Mouse (Mus musculus): Measurements from ENCODE around the gene Kalrn. TPM values are rescaled to one million over a fixed set of nuclear protein-coding genes. Genes with fewer than 3 reads are reported as not detected.

Kalrn gene
- polyA plus RNA-seq, 1 experiment from 2014 or later: 22.1 TPM

- ATAC-seq (ENCODE audit: insufficient number of reproducible peaks, insufficient read depth, low FRiP score, low read depth): no peak
- Histone ChIP-seq H3K27ac (ENCODE audit: low read length) (no peak overlapping the region), H3K4me3 (ENCODE audit: low read depth, low read length) (no peak overlapping the region), H3K9ac (replicated peaks; ENCODE audit: low read depth, low read length) (no peak overlapping the region), H3K4me1 (ENCODE audit: control insufficient read depth, insufficient read depth, low read length) (peaks cover 7% of the 10 kb centered on the region), H3K27me3 (ENCODE audit: control insufficient read depth, insufficient read depth, low read length) (no peaks in the 10 kb centered on the region), H3K4me2 (replicated peaks; ENCODE audit: low read depth, low read length) (no peak overlapping the region), H3K9me3 (ENCODE audit: control insufficient read depth, low read depth, low read length) (no peaks in the 10 kb centered on the region), H3K36me3 (ENCODE audit: control insufficient read depth, insufficient read depth, low read length) (no peaks in the 10 kb centered on the region)
- WGBS: 81% methylated on average over 4 of the region's 4 CpGs
These were observed 61.0 kb downstream of the Kalrn start for GRCm38 (mm10) chr16:34512326-34512725.

- Histone ChIP-seq H3K36me3 (ENCODE audit: control insufficient read depth, insufficient read depth, low read length) (no peaks in the 10 kb centered on the region), H3K27me3 (ENCODE audit: control insufficient read depth, insufficient read depth, low read length) (no peaks in the 10 kb centered on the region), H3K9ac (replicated peaks; ENCODE audit: low read depth, low read length) (no peak overlapping the region), H3K4me1 (ENCODE audit: control insufficient read depth, insufficient read depth, low read length) (no peaks in the 10 kb centered on the region), H3K9me3 (ENCODE audit: control insufficient read depth, low read depth, low read length) (no peaks in the 10 kb centered on the region), H3K4me3 (ENCODE audit: low read depth, low read length) (no peak overlapping the region), H3K4me2 (replicated peaks; ENCODE audit: low read depth, low read length) (no peak overlapping the region), H3K27ac (ENCODE audit: low read length) (no peak overlapping the region)
- WGBS: 78% methylated on average over 1 of the region's 1 CpGs
- no peak for ATAC-seq (ENCODE audit: insufficient number of reproducible peaks, insufficient read depth, low FRiP score, low read depth)
These were observed 65.2 kb downstream of the Kalrn start for GRCm38 (mm10) chr16:34508125-34508524.

- Histone ChIP-seq H3K27me3 (ENCODE audit: control insufficient read depth, insufficient read depth, low read length) (no peaks in the 10 kb centered on the region), H3K9ac (replicated peaks; ENCODE audit: low read depth, low read length) (no peak overlapping the region), H3K27ac (ENCODE audit: low read length) (no peak overlapping the region), H3K9me3 (ENCODE audit: control insufficient read depth, low read depth, low read length) (no peaks in the 10 kb centered on the region), H3K4me3 (ENCODE audit: low read depth, low read length) (no peak overlapping the region), H3K36me3 (ENCODE audit: control insufficient read depth, insufficient read depth, low read length) (no peaks in the 10 kb centered on the region), H3K4me2 (replicated peaks; ENCODE audit: low read depth, low read length) (no peak overlapping the region), H3K4me1 (ENCODE audit: control insufficient read depth, insufficient read depth, low read length) (no peaks in the 10 kb centered on the region)
- WGBS: 84% methylated on average over 2 of the region's 2 CpGs
- no peak for ATAC-seq (ENCODE audit: insufficient number of reproducible peaks, insufficient read depth, low FRiP score, low read depth)
These were observed 67.3 kb downstream of the Kalrn start for GRCm38 (mm10) chr16:34506048-34506447.

GRCm38 (mm10) chr16:34504250-34504649, 69.1 kb downstream of the Kalrn start:
- Histone ChIP-seq H3K4me3 (ENCODE audit: low read depth, low read length) (no peak overlapping the region), H3K4me2 (replicated peaks; ENCODE audit: low read depth, low read length) (no peak overlapping the region), H3K9me3 (ENCODE audit: control insufficient read depth, low read depth, low read length) (no peaks in the 10 kb centered on the region), H3K36me3 (ENCODE audit: control insufficient read depth, insufficient read depth, low read length) (no peaks in the 10 kb centered on the region), H3K9ac (replicated peaks; ENCODE audit: low read depth, low read length) (no peak overlapping the region), H3K4me1 (ENCODE audit: control insufficient read depth, insufficient read depth, low read length) (no peaks in the 10 kb centered on the region), H3K27ac (ENCODE audit: low read length) (no peak overlapping the region), H3K27me3 (ENCODE audit: control insufficient read depth, insufficient read depth, low read length) (no peaks in the 10 kb centered on the region)
- WGBS: 88% methylated on average over 10 of the region's 10 CpGs
- no peak for ATAC-seq (ENCODE audit: insufficient number of reproducible peaks, insufficient read depth, low FRiP score, low read depth)

- Histone ChIP-seq H3K27me3 (ENCODE audit: control insufficient read depth, insufficient read depth, low read length) (no peaks in the 10 kb centered on the region), H3K9ac (replicated peaks; ENCODE audit: low read depth, low read length) (no peak overlapping the region), H3K4me2 (replicated peaks; ENCODE audit: low read depth, low read length) (no peak overlapping the region), H3K27ac (ENCODE audit: low read length) (no peak overlapping the region), H3K4me3 (ENCODE audit: low read depth, low read length) (no peak overlapping the region), H3K36me3 (ENCODE audit: control insufficient read depth, insufficient read depth, low read length) (no peaks in the 10 kb centered on the region), H3K4me1 (ENCODE audit: control insufficient read depth, insufficient read depth, low read length) (no peaks in the 10 kb centered on the region), H3K9me3 (ENCODE audit: control insufficient read depth, low read depth, low read length) (no peaks in the 10 kb centered on the region)
- ATAC-seq (ENCODE audit: insufficient number of reproducible peaks, insufficient read depth, low FRiP score, low read depth): no peak
These were observed 71.2 kb downstream of the Kalrn start for GRCm38 (mm10) chr16:34502110-34502509.

GRCm38 (mm10) chr16:34494741-34495140, 78.6 kb downstream of the Kalrn start:
- Histone ChIP-seq H3K36me3 (ENCODE audit: control insufficient read depth, insufficient read depth, low read length) (no peaks in the 10 kb centered on the region), H3K27me3 (ENCODE audit: control insufficient read depth, insufficient read depth, low read length) (no peaks in the 10 kb centered on the region), H3K9me3 (ENCODE audit: control insufficient read depth, low read depth, low read length) (no peaks in the 10 kb centered on the region), H3K9ac (replicated peaks; ENCODE audit: low read depth, low read length) (no peak overlapping the region), H3K4me2 (replicated peaks; ENCODE audit: low read depth, low read length) (no peak overlapping the region), H3K27ac (ENCODE audit: low read length) (no peak overlapping the region), H3K4me3 (ENCODE audit: low read depth, low read length) (no peak overlapping the region), H3K4me1 (ENCODE audit: control insufficient read depth, insufficient read depth, low read length) (peaks cover 9% of the 10 kb centered on the region)
- WGBS: 86% methylated on average over 1 of the region's 1 CpGs
- ATAC-seq (ENCODE audit: insufficient number of reproducible peaks, insufficient read depth, low FRiP score, low read depth): no peak

GRCm38 (mm10) chr16:34493914-34494313, 79.4 kb downstream of the Kalrn start:
- WGBS: 51% methylated on average over 3 of the region's 3 CpGs
- no peaks in the 10 kb centered on the region for H3K9me3 ChIP-seq (ENCODE audit: control insufficient read depth, low read depth, low read length)
- H3K9ac ChIP-seq (replicated peaks; ENCODE audit: low read depth, low read length): no peak overlapping the region
- no peak overlapping the region for H3K4me2 ChIP-seq (replicated peaks; ENCODE audit: low read depth, low read length)
- H3K4me3 ChIP-seq (ENCODE audit: low read depth, low read length): no peak overlapping the region
- H3K27ac ChIP-seq (ENCODE audit: low read length): no peak overlapping the region
- no peaks in the 10 kb centered on the region for H3K27me3 ChIP-seq (ENCODE audit: control insufficient read depth, insufficient read depth, low read length)
- no peaks in the 10 kb centered on the region for H3K36me3 ChIP-seq (ENCODE audit: control insufficient read depth, insufficient read depth, low read length)
- ATAC-seq (ENCODE audit: insufficient number of reproducible peaks, insufficient read depth, low FRiP score, low read depth): no peak
- H3K4me1 ChIP-seq (ENCODE audit: control insufficient read depth, insufficient read depth, low read length): peaks cover 12% of the 10 kb centered on the region

GRCm38 (mm10) chr16:34491225-34491624, 82.1 kb downstream of the Kalrn start:
- ATAC-seq (ENCODE audit: insufficient number of reproducible peaks, insufficient read depth, low FRiP score, low read depth): no peak
- no peaks in the 10 kb centered on the region for H3K36me3 ChIP-seq (ENCODE audit: control insufficient read depth, insufficient read depth, low read length)
- H3K9me3 ChIP-seq (ENCODE audit: control insufficient read depth, low read depth, low read length): no peaks in the 10 kb centered on the region
- no peak overlapping the region for H3K27ac ChIP-seq (ENCODE audit: low read length)
- peaks cover 16% of the 10 kb centered on the region for H3K4me1 ChIP-seq (ENCODE audit: control insufficient read depth, insufficient read depth, low read length)
- no peak overlapping the region for H3K9ac ChIP-seq (replicated peaks; ENCODE audit: low read depth, low read length)
- no peak overlapping the region for H3K4me2 ChIP-seq (replicated peaks; ENCODE audit: low read depth, low read length)
- no peak overlapping the region for H3K4me3 ChIP-seq (ENCODE audit: low read depth, low read length)
- WGBS: 83% methylated on average over 8 of the region's 8 CpGs
- H3K27me3 ChIP-seq (ENCODE audit: control insufficient read depth, insufficient read depth, low read length): no peaks in the 10 kb centered on the region

- H3K4me2 ChIP-seq (replicated peaks; ENCODE audit: low read depth, low read length): no peak overlapping the region
- H3K4me1 ChIP-seq (ENCODE audit: control insufficient read depth, insufficient read depth, low read length): peaks cover 23% of the 10 kb centered on the region
- no peaks in the 10 kb centered on the region for H3K36me3 ChIP-seq (ENCODE audit: control insufficient read depth, insufficient read depth, low read length)
- WGBS: 39% methylated on average over 8 of the region's 8 CpGs
- H3K9ac ChIP-seq (replicated peaks; ENCODE audit: low read depth, low read length): no peak overlapping the region
- no peak for ATAC-seq (ENCODE audit: insufficient number of reproducible peaks, insufficient read depth, low FRiP score, low read depth)
- no peaks in the 10 kb centered on the region for H3K9me3 ChIP-seq (ENCODE audit: control insufficient read depth, low read depth, low read length)
- no peak overlapping the region for H3K4me3 ChIP-seq (ENCODE audit: low read depth, low read length)
- H3K27ac ChIP-seq (ENCODE audit: low read length): no peak overlapping the region
- H3K27me3 ChIP-seq (ENCODE audit: control insufficient read depth, insufficient read depth, low read length): no peaks in the 10 kb centered on the region
These were observed 82.8 kb downstream of the Kalrn start for GRCm38 (mm10) chr16:34490506-34490905.
